Mouse (Mus musculus) neural tube, embryonic 12.5 days (tissue): ENCODE results near the gene Med13l. TPM values are rescaled to one million over a fixed set of nuclear protein-coding genes. Genes with fewer than 3 reads are reported as not detected.

Experiments used
- ATAC-seq: fragments of 200-750 bp; cut with Nextera tagmentation; 2 replicates; pipeline ENCODE4 v1.8.0; 2017; ENCODE audit warnings: low read depth, mild to moderate bottlenecking, moderate TSS enrichment, moderate library complexity; ENCODE audit not compliant: low FRiP score
- H3K27ac ChIP-seq: fragments of 300-500 bp; sonication (generic); 2 replicates; pipeline ENCODE4 v1.5.1; 2016
- H3K27me3 ChIP-seq: fragments of 300-500 bp; sonication (generic); replicated peaks from 2 replicates; pipeline ENCODE4 v1.6.1; 2016; ENCODE audit warnings: mild to moderate bottlenecking
- H3K36me3 ChIP-seq: fragments of 300-500 bp; sonication (generic); 2 replicates; pipeline ENCODE4 v1.6.1; 2016; ENCODE audit warnings: mild to moderate bottlenecking
- H3K4me1 ChIP-seq: fragments of 300-500 bp; sonication (generic); 2 replicates; pipeline ENCODE4 v1.6.1; 2016
- H3K4me2 ChIP-seq: fragments of 300-500 bp; sonication (generic); replicated peaks from 2 replicates; pipeline ENCODE4 v1.6.1; 2016; ENCODE audit warnings: mild to moderate bottlenecking
- H3K4me3 ChIP-seq: fragments of 300-500 bp; sonication (generic); 2 replicates; pipeline ENCODE4 v1.5.1; 2016
- H3K9ac ChIP-seq: fragments of 300-500 bp; sonication (generic); 2 replicates; pipeline ENCODE4 v1.6.1; 2016; ENCODE audit warnings: mild to moderate bottlenecking
- H3K9me3 ChIP-seq: fragments of 300-500 bp; sonication (generic); 2 replicates; pipeline ENCODE4 v1.6.1; 2016; ENCODE audit warnings: mild to moderate bottlenecking
- WGBS: fragments of 180-500 bp; shearing (Covaris S2); methylation state at CpG from one replicate; pipeline ENCODE4 v1.1.7; 2016; 5-methylcytosine and 5-hydroxymethylcytosine counted together
- polyA plus RNA-seq: library from polyadenylated mRNA; unstranded; fragments of >200 nt; fragmentation: Nextera tagmentation; extraction: Ambion mirVana; gene quantifications from 2 replicates; pipeline ENCODE4 v1.2.1, GENCODE M21; 2016

The Med13l gene
- polyA plus RNA-seq, 1 experiment from 2014 or later: 14.8 TPM

DNA sequence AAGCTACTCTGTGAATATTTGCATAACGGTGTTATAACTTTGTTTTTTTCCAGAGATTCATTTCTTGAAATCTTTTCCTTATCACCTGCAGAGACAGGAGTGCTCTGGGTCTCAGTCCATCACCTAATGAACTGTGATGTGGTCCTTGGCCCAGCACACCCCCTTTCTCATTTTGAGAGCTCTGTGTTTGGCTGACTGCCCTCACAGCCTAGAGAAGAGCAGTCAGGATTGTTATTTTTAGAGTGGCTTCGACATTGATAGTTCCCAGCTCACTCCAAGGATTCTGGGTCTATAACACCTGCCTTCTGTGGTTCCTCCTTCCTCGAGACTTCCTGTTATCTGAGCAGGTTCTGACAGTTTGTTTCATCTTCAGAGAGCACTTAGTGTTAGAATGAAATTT is 113.8 kb downstream of the Med13l start:
- no peaks in the 10 kb centered on the region for H3K27me3 ChIP-seq
- H3K4me3 ChIP-seq: no peak overlapping the region
- no peak overlapping the region for H3K27ac ChIP-seq
- ATAC-seq: no peak
- 62% methylated on average over 3 of the region's 3 CpGs for WGBS
- no peak overlapping the region for H3K9ac ChIP-seq
- H3K36me3 ChIP-seq: no peaks in the 10 kb centered on the region
- H3K9me3 ChIP-seq: no peaks in the 10 kb centered on the region
- H3K4me1 ChIP-seq: peaks cover 73% of the 10 kb centered on the region
- no peak overlapping the region for H3K4me2 ChIP-seq

DNA sequence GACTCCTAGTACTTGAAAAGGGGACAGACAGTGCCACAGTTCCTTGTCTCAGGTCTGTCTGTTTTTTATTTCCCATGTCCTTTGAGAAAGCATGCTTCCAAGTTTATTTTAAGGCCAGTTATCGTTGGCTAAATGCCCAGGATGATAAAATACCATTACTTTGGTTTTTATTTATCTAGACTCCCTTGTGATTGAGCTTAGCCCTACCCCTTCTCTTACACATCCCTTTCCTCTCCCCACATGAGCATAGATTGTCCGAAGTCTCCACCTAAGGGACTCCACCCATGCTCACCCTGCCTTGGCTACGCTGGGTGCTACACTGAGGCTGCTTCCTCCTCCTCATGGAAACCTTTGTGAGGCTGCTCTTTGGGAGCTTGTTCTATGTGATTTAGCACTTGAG is 115.2 kb downstream of the Med13l start:
- H3K9me3 ChIP-seq: no peaks in the 10 kb centered on the region
- H3K27me3 ChIP-seq: no peaks in the 10 kb centered on the region
- peaks cover 2% of the 10 kb centered on the region for H3K36me3 ChIP-seq
- WGBS: 72% methylated on average over 3 of the region's 3 CpGs
- ATAC-seq: no peak
- H3K9ac ChIP-seq: no peak overlapping the region
- H3K4me1 ChIP-seq: peaks cover 65% of the 10 kb centered on the region
- H3K4me3 ChIP-seq: no peak overlapping the region
- H3K4me2 ChIP-seq: no peak overlapping the region
- no peak overlapping the region for H3K27ac ChIP-seq

DNA sequence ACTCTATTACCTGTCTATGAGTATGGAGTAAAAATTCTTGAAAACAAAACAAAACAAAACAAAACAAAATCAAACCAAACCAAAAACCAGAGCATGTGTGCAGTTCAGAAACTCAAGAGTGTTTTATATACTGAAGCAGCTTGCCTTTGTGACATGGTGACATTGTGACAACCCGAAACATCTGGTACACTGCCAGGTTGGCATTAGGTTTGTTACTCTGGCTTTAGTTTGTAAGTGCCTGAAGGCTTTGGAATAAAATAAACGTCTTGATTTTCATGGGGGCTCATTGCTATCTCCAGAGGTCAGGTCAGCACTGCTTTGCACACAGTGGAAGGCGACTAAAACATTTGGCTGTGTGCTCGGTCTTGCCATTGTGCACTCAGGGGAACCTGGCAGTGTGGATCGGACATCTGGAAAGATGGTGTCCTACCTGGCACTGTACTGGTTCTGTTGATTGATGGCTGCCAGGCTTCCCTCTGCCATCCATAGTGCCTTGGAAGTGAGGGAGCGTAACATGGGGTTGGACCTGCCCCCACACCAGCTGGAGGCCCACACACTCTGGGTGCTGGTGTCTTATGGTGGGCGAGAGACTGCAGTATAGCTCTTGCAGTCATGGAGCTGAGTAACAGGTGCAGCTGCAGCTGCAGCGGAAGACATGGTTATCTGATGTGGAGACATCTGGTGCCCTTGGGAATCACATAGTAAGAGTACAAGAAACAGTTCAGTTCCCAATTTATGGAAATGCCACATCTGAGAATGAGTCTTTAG is 115.9 kb downstream of the Med13l start:
- H3K9me3 ChIP-seq: no peaks in the 10 kb centered on the region
- H3K4me2 ChIP-seq: no peak overlapping the region
- no peak overlapping the region for H3K4me3 ChIP-seq
- ATAC-seq: no peak
- peaks cover 58% of the 10 kb centered on the region for H3K4me1 ChIP-seq
- H3K27ac ChIP-seq: no peak overlapping the region
- peaks cover 5% of the 10 kb centered on the region for H3K36me3 ChIP-seq
- no peaks in the 10 kb centered on the region for H3K27me3 ChIP-seq
- H3K9ac ChIP-seq: no peak overlapping the region
- WGBS: 83% methylated on average over 8 of the region's 8 CpGs

DNA sequence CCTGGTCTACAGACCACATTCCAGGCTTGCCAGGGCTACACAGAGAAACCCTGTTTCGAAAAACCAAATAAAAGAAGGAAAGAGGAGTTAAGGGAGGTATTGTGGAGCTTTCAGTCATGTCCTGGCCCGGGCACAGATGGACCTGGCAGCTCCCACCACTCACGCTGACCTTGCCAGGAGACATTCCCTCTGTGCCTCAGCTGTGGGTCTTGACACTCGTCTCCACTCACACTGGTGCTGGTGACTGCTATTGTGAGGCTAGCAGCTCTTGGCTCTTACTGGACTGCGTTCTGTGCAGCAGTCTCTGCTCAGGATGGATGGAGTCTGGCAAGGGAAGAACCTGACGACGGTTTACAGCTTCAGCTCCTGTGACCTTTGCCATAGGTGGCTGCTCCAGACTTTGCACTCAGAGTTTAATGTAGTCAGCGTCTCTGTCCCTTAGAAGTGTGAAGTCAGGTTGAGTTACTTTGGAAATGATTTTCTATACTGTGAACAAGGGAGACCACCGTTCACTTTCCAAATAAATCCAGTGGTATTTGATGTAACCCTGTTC is 118.9 kb downstream of the Med13l start:
- no peak for ATAC-seq
- Histone ChIP-seq H3K4me1 (peaks cover 29% of the 10 kb centered on the region), H3K4me2 (no peak overlapping the region), H3K36me3 (peaks cover 13% of the 10 kb centered on the region), H3K9ac (no peak overlapping the region), H3K9me3 (no peaks in the 10 kb centered on the region), H3K27ac (no peak overlapping the region), H3K27me3 (no peaks in the 10 kb centered on the region), H3K4me3 (no peak overlapping the region)
- 81% methylated on average over 9 of the region's 9 CpGs for WGBS

DNA sequence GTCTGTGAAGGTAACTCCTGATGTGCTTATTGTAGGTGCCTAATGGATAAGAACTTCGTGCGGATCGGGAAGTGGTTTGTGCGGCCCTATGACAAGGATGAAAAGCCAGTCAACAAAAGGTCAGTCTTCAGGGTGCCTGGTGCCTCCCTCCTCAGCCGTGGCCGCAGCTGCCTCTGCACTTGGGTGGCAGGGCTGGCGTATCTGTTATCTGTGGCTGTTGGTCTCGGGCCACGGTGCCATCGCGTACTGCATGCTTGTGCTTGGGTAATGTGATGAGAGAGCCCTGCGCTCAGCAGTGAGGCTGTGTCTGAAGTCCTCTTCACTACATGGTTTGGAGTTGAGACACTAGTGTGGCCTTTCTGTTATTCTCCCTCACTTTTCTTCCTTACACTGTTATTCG is 120.4 kb downstream of the Med13l start:
- 90% methylated on average over 13 of the region's 13 CpGs for WGBS
- Histone ChIP-seq H3K9me3 (no peaks in the 10 kb centered on the region), H3K4me1 (peaks cover 26% of the 10 kb centered on the region), H3K27me3 (no peaks in the 10 kb centered on the region), H3K9ac (no peak overlapping the region), H3K4me2 (no peak overlapping the region), H3K27ac (no peak overlapping the region), H3K4me3 (no peak overlapping the region), H3K36me3 (peaks cover 13% of the 10 kb centered on the region)
- no peak for ATAC-seq

DNA sequence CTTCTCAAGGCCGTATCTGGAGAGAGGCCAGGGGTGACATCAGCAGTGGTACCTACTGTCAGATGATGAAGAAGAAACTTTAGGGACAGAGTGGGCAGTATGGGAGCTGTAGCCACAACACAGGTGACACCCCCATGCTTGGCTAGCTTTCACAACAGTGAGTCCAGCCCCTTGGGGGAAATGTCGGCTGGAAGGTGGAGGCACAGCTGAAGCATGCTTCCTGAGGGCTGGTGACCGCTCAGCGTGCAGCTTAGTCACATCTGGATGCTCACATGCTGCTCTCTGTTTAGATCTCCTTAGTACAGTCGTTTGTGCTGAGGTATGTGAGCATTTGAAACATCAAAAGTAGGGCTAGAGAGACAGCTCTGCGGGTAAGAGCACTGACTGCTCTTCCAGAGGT is 121.5 kb downstream of the Med13l start:
- Histone ChIP-seq H3K4me2 (no peak overlapping the region), H3K9me3 (no peaks in the 10 kb centered on the region), H3K27ac (no peak overlapping the region), H3K4me1 (peaks cover 23% of the 10 kb centered on the region), H3K36me3 (peaks cover 13% of the 10 kb centered on the region), H3K4me3 (no peak overlapping the region), H3K27me3 (no peaks in the 10 kb centered on the region), H3K9ac (no peak overlapping the region)
- WGBS: 88% methylated on average over 6 of the region's 6 CpGs
- no peak for ATAC-seq

DNA sequence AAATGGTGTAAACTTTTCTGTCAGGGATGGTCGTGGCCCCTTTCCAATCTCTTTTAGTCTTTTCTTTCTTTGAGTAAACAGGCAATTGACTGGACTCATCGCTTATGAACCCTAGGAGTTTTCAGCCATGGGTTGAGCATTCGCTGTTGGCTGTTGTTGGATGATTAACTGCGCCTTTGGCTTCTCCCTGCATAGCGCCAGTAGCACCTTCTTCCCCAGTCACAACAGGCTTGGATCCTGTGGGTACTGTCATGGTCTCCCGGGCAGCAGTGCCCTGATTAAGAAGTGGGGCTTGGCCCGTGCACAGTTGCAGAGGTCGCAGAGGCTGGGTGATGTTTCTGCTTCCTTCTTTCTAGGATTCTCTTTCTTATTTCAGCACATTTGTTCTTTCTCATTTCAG is 124.7 kb downstream of the Med13l start:
- no peak overlapping the region for H3K4me2 ChIP-seq
- no peak overlapping the region for H3K27ac ChIP-seq
- peaks cover 23% of the 10 kb centered on the region for H3K4me1 ChIP-seq
- no peak overlapping the region for H3K4me3 ChIP-seq
- no peak for ATAC-seq
- no peaks in the 10 kb centered on the region for H3K27me3 ChIP-seq
- no peaks in the 10 kb centered on the region for H3K9me3 ChIP-seq
- no peak overlapping the region for H3K9ac ChIP-seq
- WGBS: 71% methylated on average over 8 of the region's 8 CpGs
- peaks cover 13% of the 10 kb centered on the region for H3K36me3 ChIP-seq

DNA sequence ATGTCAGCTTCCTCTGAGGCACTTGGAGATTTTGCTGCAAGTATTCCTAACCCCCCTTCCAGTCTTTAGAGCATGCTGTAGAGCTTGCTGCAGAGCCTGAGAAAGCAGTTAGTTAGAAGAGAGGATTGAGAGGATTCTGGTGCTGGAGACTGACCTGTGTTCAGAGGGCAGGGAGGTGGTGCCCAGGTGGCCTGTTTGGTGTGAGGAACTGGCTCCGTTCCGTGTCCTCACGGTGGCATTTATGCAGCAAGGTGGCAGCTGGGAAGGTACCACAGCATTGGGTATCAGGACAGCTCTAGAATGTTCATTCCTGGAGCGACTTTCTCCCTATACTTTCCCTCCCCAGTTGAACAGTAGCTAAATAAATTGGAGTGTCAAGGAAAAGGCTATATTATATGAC is 125.5 kb downstream of the Med13l start:
- Histone ChIP-seq H3K9ac (no peak overlapping the region), H3K27ac (no peak overlapping the region), H3K9me3 (no peaks in the 10 kb centered on the region), H3K4me3 (no peak overlapping the region), H3K27me3 (no peaks in the 10 kb centered on the region), H3K4me2 (no peak overlapping the region), H3K36me3 (peaks cover 7% of the 10 kb centered on the region), H3K4me1 (peaks cover 23% of the 10 kb centered on the region)
- ATAC-seq: no peak
- 90% methylated on average over 4 of the region's 4 CpGs for WGBS

DNA sequence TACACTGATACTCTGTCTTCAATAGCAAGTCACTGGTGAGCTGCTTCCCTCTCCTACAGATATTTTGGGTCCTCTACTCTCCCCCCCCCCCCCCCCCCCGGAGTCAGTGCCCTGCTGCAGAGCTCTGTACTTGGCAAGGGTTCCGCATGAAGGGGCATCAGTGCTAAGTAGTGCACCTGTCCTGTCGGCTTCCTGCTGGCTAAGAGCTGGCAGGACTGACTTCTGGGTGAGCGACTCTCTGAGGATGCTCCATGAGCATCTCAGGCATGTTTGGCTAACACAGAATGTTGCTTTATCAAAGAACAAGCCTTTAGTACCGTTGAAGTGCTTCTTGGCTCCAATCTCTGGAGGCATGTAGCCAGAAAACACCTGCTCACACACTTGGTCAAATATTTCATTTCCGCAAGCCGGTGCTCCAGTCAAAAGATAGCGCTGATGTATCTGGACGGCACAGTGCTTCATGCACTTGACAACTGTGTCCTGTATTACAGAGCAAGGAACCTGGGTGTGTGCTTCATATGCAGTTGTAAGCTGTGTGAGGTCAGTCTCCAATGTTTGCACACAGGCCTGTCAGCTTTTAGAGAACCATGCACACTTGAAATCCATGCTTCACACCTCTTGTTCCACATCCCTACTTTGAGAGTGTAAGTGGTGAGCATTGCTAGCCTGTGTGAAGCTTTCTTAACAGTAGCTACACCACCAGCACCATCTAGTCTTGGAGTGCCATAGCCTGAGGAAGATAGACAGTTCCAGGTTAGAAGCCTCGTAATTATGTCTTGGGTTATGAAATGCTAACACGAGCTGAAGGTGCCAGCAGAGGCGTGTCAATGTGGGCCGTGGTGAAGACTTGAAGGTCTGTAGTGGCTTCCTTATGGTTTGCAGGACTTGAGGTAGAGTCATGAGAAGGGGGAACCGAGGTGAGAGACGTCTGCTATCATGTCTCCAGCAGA is 128.7 kb downstream of the Med13l start:
- Histone ChIP-seq H3K4me1 (peaks cover 27% of the 10 kb centered on the region), H3K36me3 (peaks cover 3% of the 10 kb centered on the region; the same call in 1 of the 2 replicates), H3K9ac (no peak overlapping the region), H3K9me3 (no peaks in the 10 kb centered on the region), H3K4me2 (no peak overlapping the region), H3K27me3 (no peaks in the 10 kb centered on the region), H3K27ac (no peak overlapping the region), H3K4me3 (no peak overlapping the region)
- 87% methylated on average over 15 of the region's 15 CpGs for WGBS
- ATAC-seq: no peak

DNA sequence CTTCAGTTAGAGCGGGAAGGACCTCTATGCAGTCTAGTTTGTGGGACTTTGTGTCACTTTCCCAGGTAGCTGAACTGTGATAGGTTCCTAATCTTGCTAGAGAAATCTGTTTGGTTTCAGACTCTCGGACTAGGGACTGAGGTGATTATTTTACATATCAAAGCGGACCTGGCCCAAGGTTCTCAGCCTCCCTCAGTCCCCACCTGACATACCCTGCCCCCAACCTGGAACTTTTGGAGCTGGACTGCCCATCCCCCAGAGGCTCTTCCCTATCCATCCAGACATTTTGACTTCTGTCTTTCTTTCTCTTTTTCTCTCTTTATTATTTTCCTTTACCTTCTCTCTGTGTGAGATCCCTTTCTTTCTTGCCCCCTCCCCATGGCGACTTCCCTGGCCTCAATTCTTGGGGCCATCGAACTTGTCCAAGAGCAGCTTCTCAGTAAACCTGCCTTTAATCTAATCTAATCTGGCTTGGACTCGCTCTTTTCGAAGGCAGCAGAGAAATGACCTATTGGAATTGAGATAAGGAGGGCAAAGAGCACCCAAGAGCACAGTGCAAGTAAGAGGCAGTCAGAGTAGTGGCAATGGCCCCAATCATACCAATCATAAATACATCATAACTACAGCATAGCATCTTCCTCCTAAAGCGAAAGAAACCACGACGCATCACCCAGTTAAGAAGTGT is 130.7 kb downstream of the Med13l start:
- Histone ChIP-seq H3K4me1 (peaks cover 23% of the 10 kb centered on the region), H3K9me3 (no peaks in the 10 kb centered on the region), H3K4me2 (no peak overlapping the region), H3K27ac (no peak overlapping the region), H3K27me3 (no peaks in the 10 kb centered on the region), H3K4me3 (no peak overlapping the region), H3K9ac (no peak overlapping the region), H3K36me3 (peaks cover 3% of the 10 kb centered on the region; the same call in 1 of the 2 replicates)
- 86% methylated on average over 10 of the region's 10 CpGs for WGBS
- ATAC-seq: no peak

DNA sequence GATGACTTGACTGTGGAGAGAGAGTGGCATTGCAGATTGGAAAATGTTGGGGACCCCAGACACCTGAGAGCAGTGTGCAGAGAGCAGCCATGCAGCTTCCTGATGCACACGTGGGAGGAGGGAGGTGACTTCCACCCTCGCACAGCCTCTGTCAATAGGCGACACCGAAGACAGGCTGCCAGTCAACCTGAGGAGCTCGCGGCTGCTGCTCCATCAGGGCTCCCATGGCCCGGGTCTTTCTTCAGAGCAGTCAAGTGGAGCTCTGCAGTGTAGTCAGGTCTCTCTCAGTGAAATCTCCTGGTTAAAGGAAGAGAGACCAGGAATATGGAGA is 131.2 kb downstream of the Med13l start:
- H3K4me3 ChIP-seq: no peak overlapping the region
- H3K9me3 ChIP-seq: no peaks in the 10 kb centered on the region
- 69% methylated on average over 7 of the region's 7 CpGs for WGBS
- ATAC-seq: no peak
- no peaks in the 10 kb centered on the region for H3K27me3 ChIP-seq
- no peak overlapping the region for H3K4me2 ChIP-seq
- peaks cover 28% of the 10 kb centered on the region for H3K4me1 ChIP-seq
- no peak overlapping the region for H3K9ac ChIP-seq
- H3K36me3 ChIP-seq: peaks cover 3% of the 10 kb centered on the region; the same call in 1 of the 2 replicates
- no peak overlapping the region for H3K27ac ChIP-seq

DNA sequence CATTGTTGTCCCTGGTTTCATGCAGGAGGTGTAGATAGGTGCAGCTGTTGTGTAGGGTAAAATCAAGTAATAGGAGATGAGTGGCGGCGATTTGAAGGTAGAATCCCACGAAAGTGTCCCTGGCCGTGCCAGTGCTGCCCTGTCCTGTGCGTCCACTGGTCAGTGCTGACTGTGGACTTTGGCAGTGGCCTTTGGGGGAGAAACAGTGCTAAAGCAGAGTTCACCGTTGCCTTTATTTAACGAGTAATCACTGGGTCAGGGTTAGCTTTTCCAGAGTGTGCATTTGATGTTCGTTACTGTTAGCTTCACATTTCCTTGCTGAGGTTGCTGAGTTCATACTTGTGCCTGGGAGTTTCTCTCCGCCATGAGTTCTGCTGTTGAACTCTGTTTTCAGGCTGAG is 133.5 kb downstream of the Med13l start:
- no peak for ATAC-seq
- Histone ChIP-seq H3K9ac (no peak overlapping the region), H3K4me3 (no peak overlapping the region), H3K4me1 (peaks cover 19% of the 10 kb centered on the region), H3K27me3 (no peaks in the 10 kb centered on the region), H3K27ac (no peak overlapping the region), H3K9me3 (no peaks in the 10 kb centered on the region), H3K4me2 (no peak overlapping the region), H3K36me3 (peaks cover 3% of the 10 kb centered on the region; the same call in 1 of the 2 replicates)
- WGBS: 94% methylated on average over 9 of the region's 9 CpGs
